Mouse (Mus musculus): ENCODE results near the gene 4930402H24Rik. TPM values are rescaled to one million over a fixed set of nuclear protein-coding genes. Genes with fewer than 3 reads are reported as not detected.
A peak's percentile ranks its signal among the peaks of the same experiment; 100 is the strongest.

Gene 4930402H24Rik
- polyA plus RNA-seq, 1 experiment from 2014 or later, result 11.2 TPM

GRCm38 (mm10) chr2:130724369-130724768 lies 181.8 kb downstream of the 4930402H24Rik start:
- ATAC-seq (ENCODE audit: low FRiP score, low TSS enrichment) (no peak), DNase-seq (ENCODE audit: low spot score) (no peak)
- Histone ChIP-seq H3K9me3 (ENCODE audit: control insufficient read depth, low read length) (no peaks in the 10 kb centered on the region), H3K27ac (replicated peaks) (no peak overlapping the region), H3K27me3 (ENCODE audit: control insufficient read depth, insufficient read depth, low read length) (no peaks in the 10 kb centered on the region), H3K36me3 (ENCODE audit: control insufficient read depth, insufficient read depth, low read length) (peaks cover 28% of the 10 kb centered on the region), H3K9ac (ENCODE audit: low read length) (no peak overlapping the region), H3K4me1 (replicated peaks; ENCODE audit: control insufficient read depth, insufficient read depth) (no peaks in the 10 kb centered on the region), H3K4me2 (replicated peaks; ENCODE audit: low read depth) (no peak overlapping the region), H3K4me3 (ENCODE audit: low read depth, low read length) (no peak overlapping the region)
- TF ChIP-seq CTCF (IDR thresholded peaks at IDR 0.05; ENCODE audit: low read depth) (no peak), EP300 (optimal IDR thresholded peaks at IDR 0.05) (no peak)
- 89% methylated on average over 4 of the region's 4 CpGs for WGBS

DNA sequence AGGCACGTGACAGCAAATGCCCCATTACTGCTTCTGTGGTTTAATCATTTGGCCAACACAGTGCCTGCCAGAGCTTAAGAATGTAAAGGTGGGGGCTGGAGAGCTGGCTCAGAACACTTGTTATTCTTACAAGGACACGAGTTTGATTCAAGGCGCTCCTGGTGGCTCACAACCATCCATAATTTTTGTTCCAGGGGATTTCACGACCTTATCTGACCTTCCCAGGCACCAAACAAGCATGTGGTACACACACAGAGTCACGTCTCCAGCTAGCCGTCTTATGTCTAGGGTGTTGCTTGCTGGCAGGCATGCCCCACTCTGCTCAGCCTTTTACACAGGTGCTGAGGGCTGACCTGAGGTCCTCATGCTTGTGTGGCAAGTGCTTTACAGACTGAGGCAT lies 188.3 kb downstream of the 4930402H24Rik start:
- WGBS, result 67% methylated on average over 6 of the region's 6 CpGs
- ATAC-seq (ENCODE audit: low FRiP score, low TSS enrichment), result no peak
- H3K36me3 ChIP-seq (ENCODE audit: control insufficient read depth, insufficient read depth, low read length), result peaks cover 21% of the 10 kb centered on the region; the same call in 1 of the 2 replicates

DNA sequence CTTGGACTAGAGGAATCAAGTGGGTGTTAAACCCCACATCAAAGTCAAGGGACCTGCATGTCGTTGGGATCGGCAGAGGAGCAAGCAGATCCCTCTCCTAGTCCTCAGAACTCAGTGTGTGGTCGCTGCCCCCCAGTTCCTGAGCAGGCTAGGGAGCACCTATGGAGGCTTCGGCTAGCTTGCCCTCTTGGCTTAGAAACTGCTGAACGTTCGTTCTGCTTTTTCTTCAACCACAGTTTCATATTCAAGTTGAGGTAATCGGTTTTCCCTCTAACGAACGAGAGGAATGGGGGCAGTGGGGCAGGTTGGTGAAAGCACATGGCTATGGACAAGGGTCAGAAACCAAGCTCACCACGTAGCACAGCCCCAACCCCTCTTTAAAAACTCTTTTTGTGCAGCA lies 199.1 kb downstream of the 4930402H24Rik start:
- H3K27ac ChIP-seq (replicated peaks), result no peak overlapping the region

More for the DNA sequence above, 188.3 kb downstream of the 4930402H24Rik start:
- H3K4me3 ChIP-seq (ENCODE audit: low read depth, low read length), result no peak overlapping the region
- H3K27ac ChIP-seq (replicated peaks), result no peak overlapping the region
- no peaks in the 10 kb centered on the region for H3K9me3 ChIP-seq (ENCODE audit: control insufficient read depth, low read length)
- no peaks in the 10 kb centered on the region for H3K27me3 ChIP-seq (ENCODE audit: control insufficient read depth, insufficient read depth, low read length)
- TF ChIP-seq EP300 (optimal IDR thresholded peaks at IDR 0.05), result no peak
- TF ChIP-seq CTCF (IDR thresholded peaks at IDR 0.05; ENCODE audit: low read depth), result no peak
- no peak overlapping the region for H3K4me2 ChIP-seq (replicated peaks; ENCODE audit: low read depth)
- DNase-seq (ENCODE audit: low spot score), result no peak
- H3K4me1 ChIP-seq (replicated peaks; ENCODE audit: control insufficient read depth, insufficient read depth), result no peaks in the 10 kb centered on the region
- no peak overlapping the region for H3K9ac ChIP-seq (ENCODE audit: low read length)

DNA sequence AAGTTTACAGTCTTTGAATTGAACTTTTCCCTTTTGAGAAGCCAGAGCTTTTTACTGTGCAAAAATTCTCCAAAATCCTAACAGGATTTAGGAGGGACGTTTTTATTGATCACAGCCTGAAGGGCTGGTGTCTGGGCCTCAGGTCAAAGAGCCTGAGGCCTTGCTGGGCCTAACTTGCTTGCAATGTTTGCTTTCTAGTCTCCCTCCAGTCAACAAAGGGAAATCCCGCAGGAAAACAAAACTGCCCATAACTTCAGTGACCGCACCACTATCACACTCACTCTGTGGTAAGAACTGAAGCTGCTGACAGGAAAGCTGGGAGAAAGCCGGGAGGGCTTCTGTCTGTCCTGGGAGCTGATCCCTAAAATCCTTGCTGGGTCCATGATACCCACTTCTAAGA lies 199.6 kb downstream of the 4930402H24Rik start:
- Histone ChIP-seq H3K9ac (ENCODE audit: low read length) (no peak overlapping the region), H3K27ac (replicated peaks) (no peak overlapping the region), H3K4me2 (replicated peaks; ENCODE audit: low read depth) (no peak overlapping the region), H3K4me1 (replicated peaks; ENCODE audit: control insufficient read depth, insufficient read depth) (no peaks in the 10 kb centered on the region), H3K27me3 (ENCODE audit: control insufficient read depth, insufficient read depth, low read length) (no peaks in the 10 kb centered on the region), H3K36me3 (ENCODE audit: control insufficient read depth, insufficient read depth, low read length) (peaks cover 11% of the 10 kb centered on the region; the same call in 1 of the 2 replicates), H3K9me3 (ENCODE audit: control insufficient read depth, low read length) (no peaks in the 10 kb centered on the region), H3K4me3 (ENCODE audit: low read depth, low read length) (no peak overlapping the region)
- WGBS, result 56% methylated on average over 4 of the region's 4 CpGs
- TF ChIP-seq EP300 (optimal IDR thresholded peaks at IDR 0.05) (no peak), CTCF (IDR thresholded peaks at IDR 0.05; ENCODE audit: low read depth) (no peak)
- DNase-seq (ENCODE audit: low spot score) (no peak), ATAC-seq (ENCODE audit: low FRiP score, low TSS enrichment) (no peak)

More for the DNA sequence above, 199.1 kb downstream of the 4930402H24Rik start:
- WGBS, result 66% methylated on average over 10 of the region's 10 CpGs
- peaks cover 15% of the 10 kb centered on the region; the same call in 1 of the 2 replicates for H3K36me3 ChIP-seq (ENCODE audit: control insufficient read depth, insufficient read depth, low read length)
- no peak overlapping the region for H3K4me2 ChIP-seq (replicated peaks; ENCODE audit: low read depth)
- no peak for ATAC-seq (ENCODE audit: low FRiP score, low TSS enrichment)
- TF ChIP-seq CTCF (IDR thresholded peaks at IDR 0.05; ENCODE audit: low read depth) (no peak), EP300 (optimal IDR thresholded peaks at IDR 0.05) (no peak)
- DNase-seq (ENCODE audit: low spot score), result no peak
- no peak overlapping the region for H3K9ac ChIP-seq (ENCODE audit: low read length)
- H3K9me3 ChIP-seq (ENCODE audit: control insufficient read depth, low read length), result no peaks in the 10 kb centered on the region
- no peak overlapping the region for H3K4me3 ChIP-seq (ENCODE audit: low read depth, low read length)
- no peaks in the 10 kb centered on the region for H3K27me3 ChIP-seq (ENCODE audit: control insufficient read depth, insufficient read depth, low read length)
- H3K4me1 ChIP-seq (replicated peaks; ENCODE audit: control insufficient read depth, insufficient read depth), result no peaks in the 10 kb centered on the region

- no peak for TF ChIP-seq EP300 (optimal IDR thresholded peaks at IDR 0.05)
- TF ChIP-seq CTCF (IDR thresholded peaks at IDR 0.05; ENCODE audit: low read depth), result peak; percentile 35
- no peak for DNase-seq (ENCODE audit: low spot score)
- Histone ChIP-seq H3K27ac (replicated peaks) (no peak overlapping the region), H3K4me3 (ENCODE audit: low read depth, low read length) (no peak overlapping the region), H3K9me3 (ENCODE audit: control insufficient read depth, low read length) (no peaks in the 10 kb centered on the region), H3K27me3 (ENCODE audit: control insufficient read depth, insufficient read depth, low read length) (no peaks in the 10 kb centered on the region), H3K4me1 (replicated peaks; ENCODE audit: control insufficient read depth, insufficient read depth) (no peaks in the 10 kb centered on the region), H3K36me3 (ENCODE audit: control insufficient read depth, insufficient read depth, low read length) (peaks cover 6% of the 10 kb centered on the region; the same call in 1 of the 2 replicates), H3K9ac (ENCODE audit: low read length) (no peak overlapping the region), H3K4me2 (replicated peaks; ENCODE audit: low read depth) (no peak overlapping the region)
- ATAC-seq (ENCODE audit: low FRiP score, low TSS enrichment), result no peak
- WGBS, result 64% methylated on average over 6 of the region's 6 CpGs
Measured at GRCm38 (mm10) chr2:130705178-130705577, 201.0 kb downstream of the 4930402H24Rik start.

GRCm38 (mm10) chr2:130704040-130705001 lies 201.9 kb downstream of the 4930402H24Rik start:
- H3K9me3 ChIP-seq (ENCODE audit: control insufficient read depth, low read length), result no peaks in the 10 kb centered on the region
- DNase-seq (ENCODE audit: low spot score), result no peak
- no peaks in the 10 kb centered on the region for H3K4me1 ChIP-seq (replicated peaks; ENCODE audit: control insufficient read depth, insufficient read depth)
- TF ChIP-seq CTCF (IDR thresholded peaks at IDR 0.05; ENCODE audit: low read depth) (no peak), EP300 (optimal IDR thresholded peaks at IDR 0.05) (no peak)
- no peak overlapping the region for H3K27ac ChIP-seq (replicated peaks)
- H3K27me3 ChIP-seq (ENCODE audit: control insufficient read depth, insufficient read depth, low read length), result no peaks in the 10 kb centered on the region
- H3K36me3 ChIP-seq (ENCODE audit: control insufficient read depth, insufficient read depth, low read length), result 0 out of 2 replicates have a peak, but pooled peaks cover 3% of the 10 kb centered on the region
- no peak overlapping the region for H3K4me2 ChIP-seq (replicated peaks; ENCODE audit: low read depth)
- 0 out of 2 replicates have a peak, but pooled peaks have one; percentile 40 for ATAC-seq (ENCODE audit: low FRiP score, low TSS enrichment)
- WGBS, result 46% methylated on average over 9 of the region's 9 CpGs
- no peak overlapping the region for H3K9ac ChIP-seq (ENCODE audit: low read length)
- no peak overlapping the region for H3K4me3 ChIP-seq (ENCODE audit: low read depth, low read length)

Measured in stomach, postnatal 0 days (tissue).